Mouse (Mus musculus): ENCODE measurements at regions not wholly inside any gene's neighbourhood (a gene's known extent, or its start where the extent isn't known, plus 50 kb on each side); places are given as distances from the start of the nearest gene placed in this dataset.

DNA sequence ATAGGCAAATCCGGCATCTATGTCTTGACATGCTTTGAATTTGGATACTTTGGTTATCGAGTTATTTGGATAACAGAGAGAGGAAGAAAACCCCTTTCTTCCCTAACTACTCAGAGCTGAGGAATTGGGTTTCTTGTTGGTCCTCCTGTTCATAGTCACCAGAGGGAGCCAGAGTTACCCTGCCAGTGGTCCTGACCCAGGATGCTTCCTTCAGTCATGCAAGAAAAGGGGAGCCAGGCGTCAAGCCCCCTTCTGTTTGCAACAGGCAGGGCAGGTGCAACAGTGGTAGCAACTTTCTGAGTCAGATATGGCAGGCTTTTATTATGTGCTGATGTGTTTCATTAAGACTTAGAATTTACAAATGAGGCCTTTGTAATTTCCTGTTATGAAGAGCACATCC, 101.4 kb upstream of the B430305J03Rik start:
- no peak for DNase-seq (ENCODE audit: low read depth)

GRCm38 (mm10) chr3:61466641-61467040, 100.9 kb upstream of the B430305J03Rik start:
- DNase-seq (ENCODE audit: low read depth): no peak

GRCm38 (mm10) chr3:61460076-61460475, 94.3 kb upstream of the B430305J03Rik start:
- DNase-seq (ENCODE audit: low read depth): no peak

GRCm38 (mm10) chr3:61456598-61456997, 90.8 kb upstream of the B430305J03Rik start:
- DNase-seq (ENCODE audit: low read depth): no peak

DNA sequence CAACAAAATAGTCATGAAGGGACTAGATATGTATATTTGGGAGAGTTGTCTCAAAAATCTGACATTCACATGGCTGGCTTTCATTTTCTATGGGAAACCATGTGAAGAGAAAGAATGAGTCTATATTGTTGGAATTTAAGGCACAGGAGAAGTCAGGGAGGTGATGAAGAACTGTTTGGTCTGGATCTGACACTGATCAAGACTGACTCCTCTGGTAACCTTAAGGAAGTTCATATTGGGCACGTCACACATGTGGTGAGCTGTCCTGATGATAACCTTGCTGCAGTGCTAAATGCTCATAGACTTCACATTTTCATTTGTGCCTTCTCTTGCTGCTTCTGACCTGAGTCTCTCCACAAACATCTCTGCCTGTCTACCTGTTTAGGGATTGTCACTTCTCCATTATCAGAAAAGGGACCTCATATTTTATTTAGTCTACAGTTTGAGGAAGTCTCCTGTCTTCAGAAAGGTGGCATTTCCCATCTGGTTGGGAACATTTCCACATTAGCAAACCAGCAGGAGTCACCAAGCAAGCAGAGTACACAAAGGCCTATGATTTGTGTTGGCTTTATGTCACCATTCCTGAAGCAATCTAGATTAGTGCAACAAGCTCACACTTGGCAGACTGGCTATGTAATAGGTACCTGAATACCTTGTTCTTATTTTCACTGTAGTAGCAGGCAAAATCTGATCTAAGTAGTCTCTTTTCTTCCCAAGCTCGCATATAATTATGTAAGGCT, 76.4 kb upstream of the B430305J03Rik start:
- DNase-seq (ENCODE audit: low read depth): peak; percentile 83

DNA sequence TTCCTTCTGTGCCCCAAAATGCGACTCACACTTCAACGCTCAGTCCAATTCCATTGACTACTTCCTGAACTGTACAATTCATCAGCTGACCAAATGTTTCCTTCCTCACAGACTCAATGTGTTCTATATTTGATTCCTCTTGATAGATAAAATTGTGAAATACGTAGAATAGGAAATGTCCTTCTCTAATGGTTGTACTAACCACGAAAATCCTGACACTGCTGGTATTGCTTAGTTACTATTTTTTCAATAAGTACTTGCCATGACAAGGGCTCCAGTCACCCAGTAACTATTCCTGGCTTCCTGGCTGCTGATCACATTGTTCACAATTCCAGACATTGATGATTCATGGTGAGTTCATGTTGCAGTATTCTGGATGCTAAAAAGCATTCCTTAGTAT, 75.7 kb upstream of the B430305J03Rik start:
- no peak for DNase-seq (ENCODE audit: low read depth)

- DNase-seq (ENCODE audit: low read depth): no peak
Measured at GRCm38 (mm10) chr3:61428713-61429112, 63.0 kb upstream of the B430305J03Rik start.

DNA sequence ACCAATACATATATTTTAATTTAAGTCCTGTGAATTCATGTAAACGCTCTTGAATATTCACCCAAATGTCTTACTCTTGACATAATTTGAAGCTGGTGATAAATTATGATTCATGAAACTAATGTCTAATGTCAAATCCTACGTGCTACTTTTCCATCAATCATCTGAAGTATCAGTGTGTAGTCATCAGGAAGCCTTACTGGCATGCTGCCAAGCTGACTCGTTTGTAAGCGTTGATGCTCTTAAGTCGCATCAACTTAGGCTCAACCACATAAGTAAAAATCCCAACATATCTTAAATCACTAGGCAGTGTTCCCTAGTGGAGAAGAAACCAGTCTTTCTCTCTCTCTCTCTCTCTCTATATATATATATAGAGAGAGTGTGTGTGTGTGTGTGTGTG, 58.2 kb upstream of the B430305J03Rik start:
- DNase-seq (ENCODE audit: low read depth): no peak

- DNase-seq (ENCODE audit: low read depth): no peak
Measured at GRCm38 (mm10) chr3:61419706-61420105, 54.0 kb upstream of the B430305J03Rik start.

GRCm38 (mm10) chr3:61418096-61418495, 52.3 kb upstream of the B430305J03Rik start:
- DNase-seq (ENCODE audit: low read depth): no peak
